Mouse (Mus musculus): ENCODE measurements around the gene Rnf167. TPM values are rescaled to one million over a fixed set of nuclear protein-coding genes. Genes with fewer than 3 reads are reported as not detected.

The Rnf167 gene
- polyA plus RNA-seq, 1 experiment, result 16.7 TPM

DNA sequence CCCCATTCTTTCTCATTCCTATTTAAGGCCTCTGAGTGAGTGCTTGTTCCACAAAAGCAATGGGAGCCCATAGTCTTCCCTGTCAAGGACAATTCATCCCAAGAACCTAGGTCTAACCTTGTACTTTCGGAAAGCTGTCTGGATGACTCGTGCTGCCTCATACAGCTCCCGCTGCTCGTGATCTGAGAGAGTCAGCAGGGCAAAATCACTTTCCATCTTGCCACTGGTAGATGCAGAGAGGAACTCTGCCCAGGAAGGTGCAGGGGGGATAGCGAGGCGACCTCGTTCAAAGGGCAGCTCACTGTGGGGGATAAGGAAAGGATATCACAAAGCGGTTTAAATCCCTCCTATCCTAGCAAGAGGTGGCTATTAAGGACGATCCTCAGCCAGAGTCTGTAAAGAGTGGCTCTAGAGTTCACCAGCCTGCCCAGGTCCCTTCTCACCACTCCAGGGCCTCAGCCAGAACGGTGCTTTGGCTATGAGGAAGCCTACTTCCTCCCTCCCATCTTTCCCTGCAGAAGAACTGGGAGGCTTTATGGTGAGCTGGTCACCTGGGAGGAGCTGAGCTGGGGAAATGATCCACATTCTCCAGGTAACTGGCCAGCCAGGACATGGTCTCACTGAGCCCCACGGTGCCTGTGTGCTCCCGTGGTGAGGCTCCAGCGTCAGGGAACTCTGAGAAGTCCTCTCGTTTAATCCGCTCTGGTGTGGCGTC is 24.5 kb downstream of the Rnf167 start:
- H3ac ChIP-seq (ENCODE audit: control insufficient read depth, insufficient read length), result no peak overlapping the region
- TF ChIP-seq CEBPB (IDR thresholded peaks at IDR 0.05; ENCODE audit: insufficient read depth, poor library complexity, severe bottlenecking) (no peak), POLR2AphosphoS2 (IDR thresholded peaks at IDR 0.05; ENCODE audit: insufficient read length, low read depth) (peak; percentile 47)
- no peaks in the 10 kb centered on the region for H3K36me3 ChIP-seq (ENCODE audit: control insufficient read depth, insufficient read depth)
- H3K27me3 ChIP-seq (ENCODE audit: control insufficient read depth, insufficient read depth, insufficient read length), result no peaks in the 10 kb centered on the region
- H3K4me2 ChIP-seq (ENCODE audit: low read depth), result no peak overlapping the region
- peaks cover 13% of the 10 kb centered on the region for H3K79me2 ChIP-seq (ENCODE audit: control insufficient read depth, insufficient read depth)
- no peak overlapping the region for H3K4me3 ChIP-seq

DNA sequence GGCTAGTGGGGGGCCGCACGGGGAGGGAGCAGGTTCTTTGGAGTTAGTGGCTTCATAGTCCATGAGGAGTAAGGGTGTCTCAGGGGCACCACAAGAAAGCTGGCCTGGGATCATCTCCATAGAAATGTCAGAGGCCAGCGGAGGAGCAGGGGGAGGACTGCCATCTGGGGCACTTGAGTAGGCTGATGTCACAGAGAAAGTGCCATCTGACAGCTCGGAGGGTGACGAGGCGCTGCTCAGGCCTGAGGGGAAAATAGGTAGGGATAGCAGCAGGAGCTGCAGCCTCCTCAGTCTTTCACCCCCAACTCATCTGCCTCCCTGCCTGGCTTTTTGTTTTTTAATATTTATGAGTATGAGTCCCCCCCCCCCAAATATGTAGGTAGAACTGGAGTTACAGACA is 27.0 kb downstream of the Rnf167 start:
- Histone ChIP-seq H3ac (ENCODE audit: control insufficient read depth, insufficient read length) (no peak overlapping the region), H3K4me3 (no peak overlapping the region), H3K36me3 (ENCODE audit: control insufficient read depth, insufficient read depth) (peaks cover 6% of the 10 kb centered on the region), H3K27me3 (ENCODE audit: control insufficient read depth, insufficient read depth, insufficient read length) (no peaks in the 10 kb centered on the region), H3K79me2 (ENCODE audit: control insufficient read depth, insufficient read depth) (no peaks in the 10 kb centered on the region), H3K4me2 (ENCODE audit: low read depth) (no peak overlapping the region)
- no peak for TF ChIP-seq POLR2A (IDR thresholded peaks at IDR 0.05; ENCODE audit: insufficient read length, low read depth)
- no peak for TF ChIP-seq TCF3 (IDR thresholded peaks at IDR 0.05; ENCODE audit: insufficient read length, low read depth)
- TF ChIP-seq MYOG (IDR thresholded peaks at IDR 0.05; ENCODE audit: control insufficient read depth in 1 of 3, insufficient read depth in 1 of 3, insufficient read length in 2 of 3, low read depth in 2 of 3), result no peak
- TF ChIP-seq MYOD1 (IDR thresholded peaks at IDR 0.05; ENCODE audit: control insufficient read depth in 1 of 3, insufficient read length in 2 of 3, low read depth in 2 of 3), result no peak
- TF ChIP-seq USF1 (IDR thresholded peaks at IDR 0.05; ENCODE audit: low read depth), result no peak
- TF ChIP-seq REST (IDR thresholded peaks at IDR 0.05; ENCODE audit: insufficient read depth, insufficient read length), result no peak
- TF ChIP-seq E2F4 (IDR thresholded peaks at IDR 0.05; ENCODE audit: insufficient read depth), result no peak
- no peak for TF ChIP-seq CEBPB (IDR thresholded peaks at IDR 0.05; ENCODE audit: insufficient read depth, poor library complexity, severe bottlenecking)
- TF ChIP-seq TCF12 (IDR thresholded peaks at IDR 0.05; ENCODE audit: insufficient read depth, poor library complexity, severe bottlenecking), result no peak
- no peak for TF ChIP-seq POLR2AphosphoS2 (IDR thresholded peaks at IDR 0.05; ENCODE audit: insufficient read length, low read depth)
- TF ChIP-seq MAX (IDR thresholded peaks at IDR 0.05; ENCODE audit: low read depth), result no peak
- TF ChIP-seq SRF (IDR thresholded peaks at IDR 0.05; ENCODE audit: control insufficient read depth, insufficient read length, low read depth), result no peak

DNA sequence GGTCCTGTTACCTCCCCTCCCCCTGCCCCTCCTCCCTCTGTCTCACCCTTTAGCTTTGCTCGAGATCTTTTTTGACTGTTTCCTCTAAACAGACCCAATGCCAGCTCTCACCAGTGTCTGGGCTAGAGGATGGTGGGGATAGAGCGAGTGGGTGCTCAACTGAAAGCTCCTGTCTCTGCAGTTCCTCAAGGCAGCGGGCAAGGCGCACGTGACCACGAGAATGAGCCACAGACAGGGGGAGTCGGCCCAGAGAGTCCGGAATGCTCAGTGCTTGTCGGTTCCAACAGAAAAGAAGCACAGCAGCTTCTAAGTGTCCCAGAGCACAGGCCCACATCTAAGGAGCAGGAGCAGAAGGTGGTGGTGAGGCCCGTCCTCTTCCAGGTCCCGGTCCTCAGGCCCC is 27.5 kb downstream of the Rnf167 start:
- no peak overlapping the region for H3ac ChIP-seq (ENCODE audit: control insufficient read depth, insufficient read length)
- no peak overlapping the region for H3K4me3 ChIP-seq
- H3K79me2 ChIP-seq (ENCODE audit: control insufficient read depth, insufficient read depth), result no peaks in the 10 kb centered on the region
- peaks cover 6% of the 10 kb centered on the region for H3K36me3 ChIP-seq (ENCODE audit: control insufficient read depth, insufficient read depth)
- H3K27me3 ChIP-seq (ENCODE audit: control insufficient read depth, insufficient read depth, insufficient read length), result no peaks in the 10 kb centered on the region
- TF ChIP-seq SRF (IDR thresholded peaks at IDR 0.05; ENCODE audit: control insufficient read depth, insufficient read length, low read depth), result no peak
- no peak for TF ChIP-seq TCF12 (IDR thresholded peaks at IDR 0.05; ENCODE audit: insufficient read depth, poor library complexity, severe bottlenecking)
- no peak for TF ChIP-seq MYOG (IDR thresholded peaks at IDR 0.05; ENCODE audit: control insufficient read depth in 1 of 3, insufficient read depth in 1 of 3, insufficient read length in 2 of 3, low read depth in 2 of 3)
- no peak for TF ChIP-seq CEBPB (IDR thresholded peaks at IDR 0.05; ENCODE audit: insufficient read depth, poor library complexity, severe bottlenecking)
- TF ChIP-seq MYOD1 (IDR thresholded peaks at IDR 0.05; ENCODE audit: control insufficient read depth in 1 of 3, insufficient read length in 2 of 3, low read depth in 2 of 3), result no peak
- no peak for TF ChIP-seq E2F4 (IDR thresholded peaks at IDR 0.05; ENCODE audit: insufficient read depth)
- no peak for TF ChIP-seq USF1 (IDR thresholded peaks at IDR 0.05; ENCODE audit: low read depth)
- TF ChIP-seq POLR2A (IDR thresholded peaks at IDR 0.05; ENCODE audit: insufficient read length, low read depth), result no peak
- TF ChIP-seq POLR2AphosphoS2 (IDR thresholded peaks at IDR 0.05; ENCODE audit: insufficient read length, low read depth), result no peak
- no peak for TF ChIP-seq TCF3 (IDR thresholded peaks at IDR 0.05; ENCODE audit: insufficient read length, low read depth)
- TF ChIP-seq MAX (IDR thresholded peaks at IDR 0.05; ENCODE audit: low read depth), result no peak
- no peak for TF ChIP-seq REST (IDR thresholded peaks at IDR 0.05; ENCODE audit: insufficient read depth, insufficient read length)
- no peak overlapping the region for H3K4me2 ChIP-seq (ENCODE audit: low read depth)

DNA sequence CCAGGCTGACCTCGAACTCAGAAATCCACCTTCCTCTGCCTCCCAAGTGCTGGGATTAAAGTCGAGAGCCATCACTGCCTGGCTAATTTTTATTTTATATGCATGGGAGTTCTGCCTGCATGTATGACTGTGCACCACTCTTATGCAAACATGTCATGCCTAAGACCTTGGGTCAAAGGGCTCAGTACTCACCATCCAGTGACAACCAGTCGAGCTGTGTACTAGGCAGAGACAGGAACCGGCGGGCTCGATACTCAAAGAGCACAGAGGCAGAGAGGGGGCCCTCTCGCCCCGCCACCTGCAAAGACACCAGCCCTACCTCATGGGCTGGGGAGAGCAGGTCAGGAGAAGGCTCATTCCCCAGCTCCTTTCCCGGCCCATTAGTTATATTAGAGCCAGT is 31.1 kb downstream of the Rnf167 start:
- Histone ChIP-seq H3K36me3 (ENCODE audit: control insufficient read depth, insufficient read depth) (peaks cover 9% of the 10 kb centered on the region), H3K4me2 (ENCODE audit: low read depth) (no peak overlapping the region), H3ac (ENCODE audit: control insufficient read depth, insufficient read length) (no peak overlapping the region), H3K27me3 (ENCODE audit: control insufficient read depth, insufficient read depth, insufficient read length) (no peaks in the 10 kb centered on the region), H3K79me2 (ENCODE audit: control insufficient read depth, insufficient read depth) (no peaks in the 10 kb centered on the region), H3K4me3 (no peak overlapping the region)
- TF ChIP-seq MAX (IDR thresholded peaks at IDR 0.05; ENCODE audit: low read depth) (no peak), MYOG (IDR thresholded peaks at IDR 0.05; ENCODE audit: control insufficient read depth in 1 of 3, insufficient read depth in 1 of 3, insufficient read length in 2 of 3, low read depth in 2 of 3) (no peak), SRF (IDR thresholded peaks at IDR 0.05; ENCODE audit: control insufficient read depth, insufficient read length, low read depth) (no peak), USF1 (IDR thresholded peaks at IDR 0.05; ENCODE audit: low read depth) (no peak), POLR2AphosphoS2 (IDR thresholded peaks at IDR 0.05; ENCODE audit: insufficient read length, low read depth) (no peak), MYOD1 (IDR thresholded peaks at IDR 0.05; ENCODE audit: control insufficient read depth in 1 of 3, insufficient read length in 2 of 3, low read depth in 2 of 3) (no peak), TCF3 (IDR thresholded peaks at IDR 0.05; ENCODE audit: insufficient read length, low read depth) (no peak), POLR2A (IDR thresholded peaks at IDR 0.05; ENCODE audit: insufficient read length, low read depth) (no peak)

DNA sequence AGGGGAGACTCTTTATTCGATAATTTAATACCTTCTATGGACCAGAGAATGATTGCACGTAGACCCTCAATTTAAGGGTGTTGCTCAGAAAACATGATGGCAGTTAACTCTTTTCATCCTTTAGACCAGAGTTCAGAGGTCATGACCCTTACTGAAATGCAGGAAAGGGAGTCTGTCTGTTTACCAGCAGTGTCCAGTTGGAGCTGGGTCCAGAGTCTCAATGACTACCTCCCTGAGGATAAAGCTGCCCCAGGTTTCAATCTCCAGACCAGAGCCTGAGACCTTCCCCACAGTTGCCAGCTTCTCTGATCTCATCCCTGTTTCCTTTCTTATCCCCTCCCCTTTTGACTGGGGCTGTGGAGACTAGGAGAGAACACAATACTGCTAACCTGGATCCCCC is 31.5 kb downstream of the Rnf167 start:
- Histone ChIP-seq H3K4me2 (ENCODE audit: low read depth) (no peak overlapping the region), H3K79me2 (ENCODE audit: control insufficient read depth, insufficient read depth) (no peaks in the 10 kb centered on the region), H3K4me3 (no peak overlapping the region), H3ac (ENCODE audit: control insufficient read depth, insufficient read length) (no peak overlapping the region), H3K27me3 (ENCODE audit: control insufficient read depth, insufficient read depth, insufficient read length) (no peaks in the 10 kb centered on the region), H3K36me3 (ENCODE audit: control insufficient read depth, insufficient read depth) (peaks cover 9% of the 10 kb centered on the region)
- TF ChIP-seq POLR2AphosphoS2 (IDR thresholded peaks at IDR 0.05; ENCODE audit: insufficient read length, low read depth) (no peak), USF1 (IDR thresholded peaks at IDR 0.05; ENCODE audit: low read depth) (no peak), MAX (IDR thresholded peaks at IDR 0.05; ENCODE audit: low read depth) (no peak), MYOG (IDR thresholded peaks at IDR 0.05; ENCODE audit: control insufficient read depth in 1 of 3, insufficient read depth in 1 of 3, insufficient read length in 2 of 3, low read depth in 2 of 3) (no peak), SRF (IDR thresholded peaks at IDR 0.05; ENCODE audit: control insufficient read depth, insufficient read length, low read depth) (no peak), POLR2A (IDR thresholded peaks at IDR 0.05; ENCODE audit: insufficient read length, low read depth) (no peak), TCF12 (IDR thresholded peaks at IDR 0.05; ENCODE audit: insufficient read depth, poor library complexity, severe bottlenecking) (no peak), MYOD1 (IDR thresholded peaks at IDR 0.05; ENCODE audit: control insufficient read depth in 1 of 3, insufficient read length in 2 of 3, low read depth in 2 of 3) (no peak), REST (IDR thresholded peaks at IDR 0.05; ENCODE audit: insufficient read depth, insufficient read length) (no peak), E2F4 (IDR thresholded peaks at IDR 0.05; ENCODE audit: insufficient read depth) (no peak), TCF3 (IDR thresholded peaks at IDR 0.05; ENCODE audit: insufficient read length, low read depth) (no peak), CEBPB (IDR thresholded peaks at IDR 0.05; ENCODE audit: insufficient read depth, poor library complexity, severe bottlenecking) (no peak)

Measured in myocyte (in vitro differentiated cells).